Mouse (Mus musculus) forebrain, embryonic 14.5 days (tissue): ENCODE results near the gene Tspan9. TPM values are rescaled to one million over a fixed set of nuclear protein-coding genes. Genes with fewer than 3 reads are reported as not detected.

ENCODE experiments used
- ATAC-seq: fragments of 200-750 bp; cut with Nextera tagmentation; 2 replicates; pipeline ENCODE4 v1.8.0; 2017; ENCODE audit warnings: mild to moderate bottlenecking, moderate library complexity
- DNase-seq: peaks from one replicate; pipeline ENCODE4 v3.0.0-alpha.2; 2015; ENCODE audit warnings: low spot score
- H3K27ac ChIP-seq: fragments of 300-500 bp; sonication (generic); 2 replicates; pipeline ENCODE4 v1.5.1; 2014; ENCODE audit warnings: low read depth, mild to moderate bottlenecking, control low read depth, low read length, moderate library complexity
- H3K27me3 ChIP-seq: fragments of 300-500 bp; sonication (generic); replicated peaks from 2 replicates; pipeline ENCODE4 v1.6.1; 2014; ENCODE audit warnings: low read length, control low read depth, mixed read lengths; ENCODE audit not compliant: control insufficient read depth, insufficient read depth
- H3K36me3 ChIP-seq: fragments of 300-500 bp; sonication (generic); 2 replicates; pipeline ENCODE4 v1.6.1; 2014; ENCODE audit warnings: low read length, control low read depth; ENCODE audit not compliant: control insufficient read depth, insufficient read depth
- H3K4me1 ChIP-seq: fragments of 300-500 bp; sonication (generic); 2 replicates; pipeline ENCODE4 v1.6.1; 2014; ENCODE audit warnings: antibody characterized with exemption, low read length, control low read depth; ENCODE audit not compliant: control insufficient read depth, insufficient read depth
- H3K4me2 ChIP-seq: fragments of 300-500 bp; sonication (generic); 2 replicates; pipeline ENCODE4 v1.6.1; 2014; ENCODE audit warnings: mild to moderate bottlenecking, control low read depth, low read length
- H3K4me3 ChIP-seq: fragments of 300-500 bp; sonication (generic); 2 replicates; pipeline ENCODE4 v1.5.1; 2014; ENCODE audit warnings: low read depth, low read length, control low read depth
- H3K9ac ChIP-seq: fragments of 300-500 bp; sonication (generic); 2 replicates; pipeline ENCODE4 v1.6.1; 2014; ENCODE audit warnings: mild to moderate bottlenecking, low read length, control low read depth, moderate library complexity
- H3K9me3 ChIP-seq: fragments of 300-500 bp; sonication (generic); replicated peaks from 2 replicates; pipeline ENCODE4 v1.6.1; 2016; ENCODE audit warnings: low read length, control low read depth, mixed read lengths; ENCODE audit not compliant: control insufficient read depth
- WGBS: fragments of 180-500 bp; shearing (Covaris S2); extraction: QIAGEN DNeasy Blood & Tissue Kit; methylation state at CpG from one replicate; pipeline ENCODE4 v1.1.7; 2014; 5-methylcytosine and 5-hydroxymethylcytosine counted together
- polyA plus RNA-seq: library from polyadenylated mRNA; unstranded; fragments of >200 nt; fragmentation: Nextera tagmentation; extraction: Ambion mirVana; gene quantifications from 2 replicates; pipeline ENCODE4 v1.2.1, GENCODE M21; 2014

The Tspan9 gene
- polyA plus RNA-seq, 1 experiment from 2014 or later, result 23.0 TPM

- DNase-seq (peak; percentile 85), ATAC-seq (peak; percentile 81)
- Histone ChIP-seq H3K36me3 (no peaks in the 10 kb centered on the region), H3K9me3 (no peaks in the 10 kb centered on the region), H3K27me3 (peaks cover 33% of the 10 kb centered on the region), H3K4me2 (peak overlapping the region; percentile 96), H3K27ac (peak overlapping the region; percentile 52; the same call in 1 of the 2 replicates), H3K4me3 (peak overlapping the region; percentile 49), H3K4me1 (peaks cover 16% of the 10 kb centered on the region), H3K9ac (peak overlapping the region; percentile 63)
- under 1% methylated on average over 77 of the region's 80 CpGs for WGBS
Measured at GRCm38 (mm10) chr6:128034317-128035249, 108.8 kb downstream of the Tspan9 start.

GRCm38 (mm10) chr6:128033868-128034250 is 109.5 kb downstream of the Tspan9 start:
- H3K9ac ChIP-seq, result peak overlapping the region; percentile 63
- 7% methylated on average over 4 of the region's 4 CpGs for WGBS
- H3K4me1 ChIP-seq, result peaks cover 16% of the 10 kb centered on the region
- no peaks in the 10 kb centered on the region for H3K36me3 ChIP-seq
- DNase-seq, result no peak
- peaks cover 33% of the 10 kb centered on the region for H3K27me3 ChIP-seq
- no peak for ATAC-seq
- peak overlapping the region; percentile 49 for H3K4me3 ChIP-seq
- no peak overlapping the region for H3K27ac ChIP-seq
- H3K4me2 ChIP-seq, result peak overlapping the region; percentile 96
- H3K9me3 ChIP-seq, result no peaks in the 10 kb centered on the region

- H3K27ac ChIP-seq, result no peak overlapping the region
- peak overlapping the region; percentile 96 for H3K4me2 ChIP-seq
- peaks cover 16% of the 10 kb centered on the region for H3K4me1 ChIP-seq
- H3K36me3 ChIP-seq, result no peaks in the 10 kb centered on the region
- no peak for ATAC-seq
- peak overlapping the region; percentile 49 for H3K4me3 ChIP-seq
- peaks cover 33% of the 10 kb centered on the region for H3K27me3 ChIP-seq
- no peaks in the 10 kb centered on the region for H3K9me3 ChIP-seq
- H3K9ac ChIP-seq, result no peak overlapping the region
- DNase-seq, result no peak
- 43% methylated on average over 11 of the region's 11 CpGs for WGBS
Measured at GRCm38 (mm10) chr6:128033172-128033867, 110.1 kb downstream of the Tspan9 start.

- Histone ChIP-seq H3K4me1 (peaks cover 16% of the 10 kb centered on the region), H3K36me3 (no peaks in the 10 kb centered on the region), H3K9me3 (no peaks in the 10 kb centered on the region), H3K4me2 (peak overlapping the region; percentile 96; the same call in 1 of the 2 replicates), H3K27me3 (peaks cover 29% of the 10 kb centered on the region), H3K4me3 (0 out of 2 replicates have a peak overlapping the region, but pooled peaks have one; percentile 49), H3K27ac (no peak overlapping the region), H3K9ac (no peak overlapping the region)
- WGBS, result 36% methylated on average over 16 of the region's 16 CpGs
- DNase-seq, result peak; percentile 74
- no peak for ATAC-seq
Measured at GRCm38 (mm10) chr6:128032252-128033171, 110.9 kb downstream of the Tspan9 start.

- Histone ChIP-seq H3K27me3 (peaks cover 23% of the 10 kb centered on the region), H3K9me3 (no peaks in the 10 kb centered on the region), H3K4me3 (no peak overlapping the region), H3K4me1 (peaks cover 16% of the 10 kb centered on the region), H3K9ac (no peak overlapping the region), H3K4me2 (no peak overlapping the region), H3K27ac (no peak overlapping the region), H3K36me3 (no peaks in the 10 kb centered on the region)
- WGBS, result 74% methylated on average over 2 of the region's 2 CpGs
- DNase-seq (no peak), ATAC-seq (no peak)
Measured at GRCm38 (mm10) chr6:128031584-128031983, 111.8 kb downstream of the Tspan9 start.

- H3K4me1 ChIP-seq, result peaks cover 16% of the 10 kb centered on the region
- H3K9ac ChIP-seq, result no peak overlapping the region
- 48% methylated on average over 4 of the region's 4 CpGs for WGBS
- no peaks in the 10 kb centered on the region for H3K36me3 ChIP-seq
- no peak overlapping the region for H3K4me3 ChIP-seq
- H3K9me3 ChIP-seq, result no peaks in the 10 kb centered on the region
- H3K27me3 ChIP-seq, result peaks cover 18% of the 10 kb centered on the region
- no peak overlapping the region for H3K27ac ChIP-seq
- ATAC-seq, result no peak
- DNase-seq, result no peak
- H3K4me2 ChIP-seq, result no peak overlapping the region
Measured at GRCm38 (mm10) chr6:128031096-128031495, 112.3 kb downstream of the Tspan9 start.

GRCm38 (mm10) chr6:128030475-128030874 is 112.9 kb downstream of the Tspan9 start:
- no peak overlapping the region for H3K9ac ChIP-seq
- no peak overlapping the region for H3K27ac ChIP-seq
- H3K4me3 ChIP-seq, result no peak overlapping the region
- WGBS, result 54% methylated on average over 6 of the region's 6 CpGs
- no peak overlapping the region for H3K4me2 ChIP-seq
- DNase-seq, result no peak
- H3K4me1 ChIP-seq, result peaks cover 11% of the 10 kb centered on the region
- H3K36me3 ChIP-seq, result no peaks in the 10 kb centered on the region
- peaks cover 13% of the 10 kb centered on the region for H3K27me3 ChIP-seq
- H3K9me3 ChIP-seq, result no peaks in the 10 kb centered on the region
- no peak for ATAC-seq

GRCm38 (mm10) chr6:128029517-128030348 is 113.7 kb downstream of the Tspan9 start:
- WGBS, result 89% methylated on average over 9 of the region's 9 CpGs
- H3K27ac ChIP-seq, result no peak overlapping the region
- no peak for DNase-seq

More at GRCm38 (mm10) chr6:128029517-128030348, 113.7 kb downstream of the Tspan9 start:
- no peak overlapping the region for H3K4me3 ChIP-seq
- H3K36me3 ChIP-seq, result no peaks in the 10 kb centered on the region
- no peak for ATAC-seq
- H3K4me1 ChIP-seq, result peaks cover 6% of the 10 kb centered on the region
- H3K9me3 ChIP-seq, result no peaks in the 10 kb centered on the region
- no peak overlapping the region for H3K9ac ChIP-seq
- no peak overlapping the region for H3K4me2 ChIP-seq
- H3K27me3 ChIP-seq, result peaks cover 13% of the 10 kb centered on the region
